Mouse (Mus musculus) ovary, adult 18-20 months (tissue): ENCODE measurements around the gene Egfem1.

ENCODE experiments used
- DNase-seq: peaks from one replicate; pipeline ENCODE4 v3.0.0; 2022; ENCODE audit warnings: low spot score, mixed read lengths

Gene Egfem1

DNA sequence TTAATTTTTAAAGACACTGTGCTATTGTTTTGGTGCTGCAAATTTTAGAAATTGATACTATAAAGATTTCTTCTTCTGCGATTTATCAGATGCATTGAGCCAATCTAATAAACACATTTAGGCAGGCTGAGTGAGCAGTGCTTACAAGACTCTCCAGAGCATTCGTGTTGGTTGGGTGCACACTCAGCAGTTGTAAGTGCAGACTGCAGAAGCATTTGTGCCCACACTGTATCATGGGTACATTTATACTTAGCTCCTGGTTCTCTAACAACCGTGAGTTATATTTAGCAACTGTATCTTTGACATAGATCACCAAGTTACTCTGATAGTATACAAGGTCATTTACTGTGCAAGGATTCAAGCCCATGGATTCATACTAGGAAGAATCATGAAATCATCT is 264.0 kb downstream of the Egfem1 start:
- no peak for DNase-seq

DNA sequence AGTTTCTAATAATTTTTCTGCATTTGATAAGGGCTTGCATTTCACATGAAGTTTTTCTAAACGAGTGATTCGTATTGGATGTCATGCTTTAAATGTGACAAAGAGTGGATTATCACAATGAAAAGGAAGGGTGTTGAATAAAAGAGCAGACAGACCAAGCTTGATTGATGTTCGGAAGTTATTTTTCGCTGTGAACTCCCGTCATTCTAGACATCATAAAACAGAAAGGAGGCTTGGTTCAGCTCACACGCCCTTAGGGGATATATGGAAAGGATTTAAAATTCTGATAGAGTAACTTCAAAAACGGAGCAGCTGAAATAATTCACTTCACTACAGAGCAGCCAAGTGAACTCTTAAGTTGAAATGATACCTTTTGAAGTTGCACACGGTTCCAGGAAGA is 285.1 kb downstream of the Egfem1 start:
- DNase-seq = no peak

GRCm38 (mm10) chr3:29370519-29370918 is 288.7 kb downstream of the Egfem1 start:
- DNase-seq = no peak

- DNase-seq = no peak
Observed at GRCm38 (mm10) chr3:29381255-29381654, 299.4 kb downstream of the Egfem1 start.

- no peak for DNase-seq
Observed at GRCm38 (mm10) chr3:29399064-29399463, 317.2 kb downstream of the Egfem1 start.

DNA sequence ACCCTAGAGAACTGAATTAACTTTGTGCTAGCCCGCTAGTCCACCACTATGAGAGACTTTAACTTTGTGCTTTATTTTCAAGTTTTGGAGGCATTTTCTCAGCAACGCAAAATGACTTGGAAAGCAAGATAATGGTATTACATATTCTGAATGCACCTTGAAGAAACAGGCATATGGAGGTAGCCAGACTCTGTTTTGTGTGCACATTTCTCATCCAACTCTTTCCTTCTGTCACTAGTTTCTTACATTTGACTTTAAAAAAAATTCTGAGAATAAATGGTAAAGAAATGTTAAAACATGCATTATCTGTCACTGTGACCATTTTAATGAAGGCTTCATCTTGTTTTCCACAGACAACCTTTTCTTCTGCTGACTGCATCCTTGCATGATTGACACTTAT is 339.8 kb downstream of the Egfem1 start:
- DNase-seq = no peak

- no peak for DNase-seq
Observed at GRCm38 (mm10) chr3:29432109-29433091, 350.6 kb downstream of the Egfem1 start.

GRCm38 (mm10) chr3:29443024-29443423 is 361.2 kb downstream of the Egfem1 start:
- DNase-seq = no peak

DNA sequence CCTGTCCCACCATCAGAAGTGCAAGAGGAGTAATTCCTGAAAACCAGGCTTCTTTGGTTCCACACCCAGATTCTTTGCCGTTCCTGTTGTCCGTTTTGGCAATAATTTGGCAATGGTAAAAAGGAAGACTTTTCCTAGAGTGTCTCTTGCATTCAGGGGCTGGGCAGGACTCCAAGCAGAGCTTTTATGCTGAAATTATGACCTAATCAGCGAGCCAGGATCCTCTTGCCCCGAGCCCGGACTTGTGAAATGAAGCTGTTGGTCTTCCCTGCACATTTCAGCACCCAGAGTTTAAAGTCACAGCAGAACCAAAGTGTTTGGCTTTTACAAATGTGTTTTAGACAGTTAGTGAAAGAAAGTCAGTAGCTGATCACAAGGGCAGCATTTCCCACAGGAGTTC is 362.8 kb downstream of the Egfem1 start:
- DNase-seq = no peak

DNA sequence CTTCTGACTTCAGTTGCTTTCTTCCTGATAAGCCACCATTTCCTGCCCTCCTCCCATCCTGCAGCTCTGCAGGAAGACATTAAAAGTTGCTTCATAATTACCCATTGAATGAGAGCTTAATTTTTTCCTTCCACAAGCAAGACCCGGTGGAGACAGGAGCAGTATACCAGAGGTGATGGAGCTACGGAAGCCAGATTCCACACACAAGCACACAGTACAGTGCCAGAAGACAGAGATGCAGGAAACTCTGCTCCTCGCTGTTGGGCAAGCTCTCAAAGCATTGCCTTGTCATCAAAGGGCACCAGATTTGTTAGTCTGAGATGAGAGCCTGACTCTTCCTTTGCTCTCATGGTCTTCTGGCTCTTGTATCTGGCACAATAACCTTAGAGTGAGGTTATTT is 364.3 kb downstream of the Egfem1 start:
- no peak for DNase-seq

DNA sequence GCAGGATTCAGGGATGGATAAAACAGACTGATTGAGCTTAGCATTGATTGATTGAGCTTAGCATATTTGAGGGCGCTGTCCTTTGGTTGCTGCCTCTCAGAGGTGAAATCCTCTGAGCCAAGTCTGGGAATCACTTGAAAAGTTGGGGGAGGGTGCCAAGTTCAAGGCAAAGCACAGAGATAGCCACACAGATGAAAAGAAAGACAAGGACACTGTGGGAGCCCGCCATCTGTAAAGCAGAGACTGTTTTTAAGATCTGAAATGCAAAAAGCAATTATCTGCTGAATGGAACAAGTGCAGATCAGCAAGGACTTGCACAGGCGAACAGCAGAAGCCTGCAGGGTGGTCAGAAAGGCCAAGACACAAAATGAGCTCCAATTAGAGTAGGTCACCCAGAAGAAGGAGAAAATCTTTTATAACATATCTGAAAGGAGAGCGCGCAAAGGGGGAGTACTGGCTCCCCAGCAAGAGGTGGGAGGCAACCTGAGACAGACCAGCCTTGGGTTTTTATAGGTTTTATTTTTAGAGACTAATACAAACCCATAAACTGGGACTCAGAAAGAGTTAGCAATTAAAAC is 367.1 kb downstream of the Egfem1 start:
- peak; percentile 4 for DNase-seq

GRCm38 (mm10) chr3:29498211-29498610 is 416.4 kb downstream of the Egfem1 start:
- DNase-seq = no peak

GRCm38 (mm10) chr3:29499188-29499587 is 417.4 kb downstream of the Egfem1 start:
- no peak for DNase-seq

- DNase-seq = no peak
Observed at GRCm38 (mm10) chr3:29525298-29525962, 443.6 kb downstream of the Egfem1 start.

- no peak for DNase-seq
Observed at GRCm38 (mm10) chr3:29525963-29526301, 444.1 kb downstream of the Egfem1 start.

DNA sequence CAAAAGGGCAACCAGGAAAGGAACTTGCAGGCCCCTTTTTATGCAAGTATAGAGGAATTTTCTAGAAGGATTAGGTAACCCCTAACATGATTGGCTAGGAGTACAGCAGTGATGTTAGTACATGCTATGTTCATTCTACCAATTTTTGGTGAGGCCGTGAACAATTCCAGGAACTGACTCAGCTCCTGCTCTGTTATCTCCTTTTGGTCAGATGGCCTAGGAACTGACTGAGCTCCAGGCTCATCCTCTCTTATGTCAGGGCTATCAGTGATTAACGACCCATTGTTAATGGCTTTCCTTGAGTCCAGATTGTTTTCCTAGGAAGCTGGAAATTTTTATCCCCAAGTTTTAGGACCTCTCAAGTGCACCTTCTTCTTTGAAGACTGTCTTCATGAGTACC is 457.4 kb downstream of the Egfem1 start:
- no peak for DNase-seq

DNA sequence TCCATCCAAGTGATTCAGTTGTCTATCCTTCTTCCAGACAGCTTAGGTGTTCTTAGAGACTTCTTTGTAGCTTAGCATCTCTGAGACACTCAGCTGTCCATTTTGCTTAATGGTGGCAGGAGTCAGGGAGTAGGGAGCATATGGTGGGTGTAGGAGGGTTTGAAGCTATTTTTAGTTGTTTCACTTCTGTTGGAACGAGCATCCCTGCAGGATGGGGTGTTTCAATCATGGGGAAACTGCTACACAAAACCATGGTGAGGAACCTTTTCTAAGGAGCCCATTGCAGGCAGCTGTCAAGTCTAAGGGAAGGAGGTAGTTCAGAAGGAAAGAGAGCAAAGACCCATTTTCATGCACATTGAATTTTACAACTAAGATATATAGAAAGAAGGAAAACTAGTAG is 458.1 kb downstream of the Egfem1 start:
- no peak for DNase-seq

DNA sequence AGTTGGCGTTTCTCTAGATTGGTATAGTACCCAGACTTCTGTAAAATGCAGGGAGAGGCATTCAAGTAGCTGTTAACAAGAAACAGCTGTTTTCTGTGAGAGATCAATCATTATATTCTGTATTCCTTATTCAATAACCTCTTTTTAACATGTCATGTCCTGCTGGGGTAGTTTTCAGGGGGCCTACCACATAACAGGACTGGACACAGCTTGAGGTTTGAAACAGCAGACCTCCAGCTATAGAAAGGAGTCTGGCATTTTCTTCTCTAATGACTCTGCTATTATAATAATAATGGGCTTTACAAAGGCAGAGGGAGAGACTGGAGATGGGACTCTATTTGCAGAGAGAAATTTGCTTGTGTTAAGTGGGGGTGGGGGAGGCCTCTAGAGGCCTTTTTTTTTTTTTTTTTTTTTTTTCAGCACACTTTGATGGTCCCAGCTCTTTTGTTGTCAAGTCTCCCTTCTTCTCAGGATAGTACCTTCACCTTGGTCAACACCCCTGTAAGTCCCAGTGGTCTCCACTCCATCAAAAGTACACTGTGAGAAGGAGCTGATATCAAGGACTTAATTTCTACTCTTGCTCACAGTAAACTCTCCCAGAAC is 459.8 kb downstream of the Egfem1 start:
- no peak for DNase-seq

DNA sequence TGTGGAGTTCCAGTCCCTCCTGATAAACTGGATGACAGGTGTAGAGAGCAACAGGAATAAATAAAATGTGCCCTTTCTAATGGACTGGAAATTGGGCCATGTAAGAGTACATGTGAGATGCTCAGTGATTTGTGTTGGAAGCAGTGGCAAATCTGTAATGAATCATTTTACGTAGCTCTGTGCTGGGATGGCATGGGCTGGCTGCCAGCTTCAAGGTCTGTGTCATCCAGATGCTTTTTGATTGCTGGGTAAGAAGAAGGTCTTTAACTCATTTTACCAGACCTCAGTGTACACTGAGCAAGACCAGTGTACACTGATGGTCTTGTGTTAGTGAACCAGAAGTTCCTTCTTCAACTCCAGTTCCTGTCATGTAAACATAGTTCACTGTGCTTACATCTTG is 462.2 kb downstream of the Egfem1 start:
- no peak for DNase-seq

GRCm38 (mm10) chr3:29563171-29563570 is 481.3 kb downstream of the Egfem1 start:
- no peak for DNase-seq

GRCm38 (mm10) chr3:29578055-29578860 is 496.4 kb downstream of the Egfem1 start:
- DNase-seq = no peak

GRCm38 (mm10) chr3:29582749-29583148 is 500.9 kb downstream of the Egfem1 start:
- no peak for DNase-seq
